Mouse (Mus musculus): Measurements from ENCODE around the gene Phf20. TPM values are rescaled to one million over a fixed set of nuclear protein-coding genes. Genes with fewer than 3 reads are reported as not detected.
"Not testable (repeated sequence)": the region's sequence is repeated elsewhere in the genome, so short reads cannot be mapped to it uniquely, and the experiment has no call there.

The Phf20 gene
- polyA plus RNA-seq (2012; rRNA removed) = 21.2 and 22.0 TPM in 2 replicates

- no peak for DNase-seq (ENCODE audit: low read depth)
Measured at GRCm38 (mm10) chr2:156196302-156197128, at the start of gene Phf20. Phf20 (plus strand) TSS chr2:156196466.

GRCm38 (mm10) chr2:156147316-156147915 is 48.9 kb upstream of the Phf20 start:
- DNase-seq (ENCODE audit: low read depth) = no peak

GRCm38 (mm10) chr2:156151538-156151937 is 44.7 kb upstream of the Phf20 start:
- DNase-seq (ENCODE audit: low read depth) = no peak

- no peak for DNase-seq (ENCODE audit: low read depth)
Measured at GRCm38 (mm10) chr2:156165478-156165877, 30.8 kb upstream of the Phf20 start.

GRCm38 (mm10) chr2:156166557-156166956 is 29.7 kb upstream of the Phf20 start:
- DNase-seq (ENCODE audit: low read depth) = no peak

GRCm38 (mm10) chr2:156177079-156177478 is 19.2 kb upstream of the Phf20 start:
- no peak for DNase-seq (ENCODE audit: low read depth)

GRCm38 (mm10) chr2:156177651-156178050 is 18.6 kb upstream of the Phf20 start:
- DNase-seq (ENCODE audit: low read depth) = no peak

GRCm38 (mm10) chr2:156179046-156179795 is 17.0 kb upstream of the Phf20 start:
- DNase-seq (ENCODE audit: low read depth) = no peak

- no peak for DNase-seq (ENCODE audit: low read depth)
Measured at GRCm38 (mm10) chr2:156179796-156180093, 16.5 kb upstream of the Phf20 start.

- peak; percentile 94 for DNase-seq (ENCODE audit: low read depth)
Measured at GRCm38 (mm10) chr2:156180094-156180821, 16.0 kb upstream of the Phf20 start, which contains the start of gene Rbm39. Rbm39 (minus strand) TSS chr2:156180238.

GRCm38 (mm10) chr2:156180824-156181590 is 15.3 kb upstream of the Phf20 start:
- DNase-seq (ENCODE audit: low read depth) = no peak

- DNase-seq (ENCODE audit: low read depth) = no peak
Measured at GRCm38 (mm10) chr2:156181592-156181991, 14.7 kb upstream of the Phf20 start.

GRCm38 (mm10) chr2:156189241-156189640 is 7.0 kb upstream of the Phf20 start:
- not testable (repeated sequence) for DNase-seq (ENCODE audit: low read depth)

GRCm38 (mm10) chr2:156190004-156190896 is 6.0 kb upstream of the Phf20 start:
- DNase-seq (ENCODE audit: low read depth) = no peak

- no peak for DNase-seq (ENCODE audit: low read depth)
Measured at GRCm38 (mm10) chr2:156191540-156191939, 4.7 kb upstream of the Phf20 start.

- no peak for DNase-seq (ENCODE audit: low read depth)
Measured at GRCm38 (mm10) chr2:156192068-156192467, 4.2 kb upstream of the Phf20 start.

- no peak for DNase-seq (ENCODE audit: low read depth)
Measured at GRCm38 (mm10) chr2:156193066-156193862, 3.0 kb upstream of the Phf20 start.

- DNase-seq (ENCODE audit: low read depth) = no peak
Measured at GRCm38 (mm10) chr2:156194571-156194970, 1.7 kb upstream of the Phf20 start.
